ENCODE assay signal across 27 mouse cellular contexts in genomic region chr16:44289004-44289648, GRCm38 (mm10). TPM values are rescaled to one million over a fixed set of nuclear protein-coding genes. Genes with fewer than 3 reads are reported as not detected.
DNase-seq lines count a peak whose midpoint lies in the region; ATAC-seq and TF ChIP-seq lines count a peak whose summit lies in the region.
"Had no signal": no experiment of that assay in that cellular context is flagged by ENCODE, and none has a peak within 500 bp of the region (broad histone marks: within the 10 kb centered on the region; RNA-seq: fewer than 3 reads in every experiment).

No protein-coding gene starts in this region.

- no peak for ATAC-seq in hindbrain, postnatal 0 days
- ATAC-seq in hindbrain, embryonic 12.5 days (ENCODE audit: low FRiP score), result no peak
- no peak for ATAC-seq in lung, embryonic 14.5 days (ENCODE audit: insufficient read depth)

- H3K4me3 ChIP-seq in hindbrain, postnatal 0 days (ENCODE audit: low read length), result no peak overlapping the region
- no peak overlapping the region for H3K4me3 ChIP-seq in hindbrain, embryonic 12.5 days
- no peak overlapping the region for H3K4me3 ChIP-seq in lung, embryonic 14.5 days (ENCODE audit: low read depth, low read length)
- H3K4me3 ChIP-seq: forebrain, embryonic 10.5 days; gastrocnemius, adult 2 months; heart, embryonic 15.5 days; hindbrain, embryonic 15.5 days; kidney, embryonic 15.5 days; limb, embryonic 12.5 days; liver, embryonic 13.5 days; midbrain, embryonic 12.5 days; neural tube, embryonic 12.5 days had no signal

- no peaks in the 10 kb centered on the region for H3K36me3 ChIP-seq in hindbrain, postnatal 0 days (ENCODE audit: insufficient read depth, low read length)
- no peaks in the 10 kb centered on the region for H3K36me3 ChIP-seq in hindbrain, embryonic 12.5 days
- no peaks in the 10 kb centered on the region for H3K36me3 ChIP-seq in lung, embryonic 14.5 days (ENCODE audit: insufficient read depth)
- H3K36me3 ChIP-seq in splenic B cell, adult 2 months (ENCODE audit: control insufficient read depth, insufficient read depth, low read length, poor library complexity, severe bottlenecking), result no peaks in the 10 kb centered on the region; the same call in 1 of the 2 replicates
- H3K36me3 ChIP-seq: forebrain, embryonic 10.5 days; heart, embryonic 15.5 days; hindbrain, embryonic 15.5 days; kidney, embryonic 15.5 days; limb, embryonic 12.5 days; liver, embryonic 13.5 days; midbrain, embryonic 12.5 days; neural tube, embryonic 12.5 days had no signal

- H3K27ac ChIP-seq in hindbrain, postnatal 0 days, result no peak overlapping the region
- no peak overlapping the region for H3K27ac ChIP-seq in hindbrain, embryonic 12.5 days
- no peak overlapping the region for H3K27ac ChIP-seq in lung, embryonic 14.5 days (ENCODE audit: low read depth)
- H3K27ac ChIP-seq: forebrain, embryonic 10.5 days; gastrocnemius, adult 2 months; heart, embryonic 15.5 days; hindbrain, embryonic 15.5 days; kidney, embryonic 15.5 days; limb, embryonic 12.5 days; liver, embryonic 13.5 days; midbrain, embryonic 12.5 days; neural tube, embryonic 12.5 days had no signal

- H3K9me3 ChIP-seq in hindbrain, postnatal 0 days (ENCODE audit: low read length), result no peaks in the 10 kb centered on the region
- no peaks in the 10 kb centered on the region for H3K9me3 ChIP-seq in hindbrain, embryonic 12.5 days (replicated peaks)
- no peaks in the 10 kb centered on the region for H3K9me3 ChIP-seq in lung, embryonic 14.5 days (ENCODE audit: low read depth, low read length)
- H3K9me3 ChIP-seq: forebrain, embryonic 10.5 days; heart, embryonic 15.5 days; hindbrain, embryonic 15.5 days; kidney, embryonic 15.5 days; limb, embryonic 12.5 days; liver, embryonic 13.5 days; midbrain, embryonic 12.5 days; neural tube, embryonic 12.5 days had no signal

- no peak for TF ChIP-seq POLR2A in brain, embryonic 14.5 days (IDR thresholded peaks at IDR 0.05; ENCODE audit: borderline replicate concordance, extremely low read depth, insufficient read depth, insufficient read length, poor library complexity, severe bottlenecking)

- WGBS in hindbrain, postnatal 0 days, result 71% methylated on average over 4 of the region's 4 CpGs
- 78% methylated on average over 4 of the region's 4 CpGs for WGBS in hindbrain, embryonic 12.5 days
- WGBS in lung, embryonic 14.5 days, result 69% methylated on average over 4 of the region's 4 CpGs

- no peaks in the 10 kb centered on the region for H3K4me1 ChIP-seq in hindbrain, postnatal 0 days (ENCODE audit: insufficient read depth, low read length)
- no peaks in the 10 kb centered on the region for H3K4me1 ChIP-seq in hindbrain, embryonic 12.5 days
- H3K4me1 ChIP-seq in lung, embryonic 14.5 days (ENCODE audit: insufficient read depth), result no peaks in the 10 kb centered on the region
- H3K4me1 ChIP-seq: forebrain, embryonic 10.5 days; heart, embryonic 15.5 days; hindbrain, embryonic 15.5 days; kidney, embryonic 15.5 days; limb, embryonic 12.5 days; liver, embryonic 13.5 days; midbrain, embryonic 12.5 days; neural tube, embryonic 12.5 days had no signal

- peak; percentile 57 for TF ChIP-seq CTCF in hindbrain, postnatal 0 days (IDR thresholded peaks at IDR 0.05; ENCODE audit: low read depth)
- TF ChIP-seq CTCF in lung, embryonic 14.5 days (IDR thresholded peaks at IDR 0.05; ENCODE audit: low read depth), result peak; percentile 38; the same call in 1 of the 2 replicates
- no peak for TF ChIP-seq CTCF in brain, embryonic 14.5 days (IDR thresholded peaks at IDR 0.05; ENCODE audit: borderline replicate concordance, extremely low read depth, insufficient read depth, insufficient read length)

- no peak overlapping the region for H3K4me2 ChIP-seq in hindbrain, postnatal 0 days (ENCODE audit: low read depth, low read length)
- no peak overlapping the region for H3K4me2 ChIP-seq in hindbrain, embryonic 12.5 days (replicated peaks)
- H3K4me2 ChIP-seq in lung, embryonic 14.5 days, result no peak overlapping the region
- H3K4me2 ChIP-seq: heart, embryonic 15.5 days; hindbrain, embryonic 15.5 days; kidney, embryonic 15.5 days; limb, embryonic 12.5 days; liver, embryonic 13.5 days; midbrain, embryonic 12.5 days; neural tube, embryonic 12.5 days had no signal

- H3K27me3 ChIP-seq in hindbrain, postnatal 0 days (ENCODE audit: insufficient read depth, low read length), result no peaks in the 10 kb centered on the region
- no peaks in the 10 kb centered on the region for H3K27me3 ChIP-seq in hindbrain, embryonic 12.5 days
- H3K27me3 ChIP-seq in lung, embryonic 14.5 days (ENCODE audit: insufficient read depth, low read length), result no peaks in the 10 kb centered on the region
- H3K27me3 ChIP-seq in splenic B cell, adult 2 months (ENCODE audit: control insufficient read depth, insufficient read depth, low read length, poor library complexity, severe bottlenecking), result no peaks in the 10 kb centered on the region
- H3K27me3 ChIP-seq: heart, embryonic 15.5 days; hindbrain, embryonic 15.5 days; kidney, embryonic 15.5 days; limb, embryonic 12.5 days; liver, embryonic 13.5 days; midbrain, embryonic 12.5 days; neural tube, embryonic 12.5 days had no signal

- DNase-seq in hindbrain, postnatal 0 days (ENCODE audit: low spot score), result peak; percentile 35
- DNase-seq in lung, embryonic 14.5 days, result peak; percentile 40
- no peak for DNase-seq in lung, postnatal 14 days
- DNase-seq in brain, embryonic 14.5 days (ENCODE audit: low read depth), result peak; percentile 18
- peak; percentile 15 for DNase-seq in splenic B cell, adult 2 months (ENCODE audit: low read depth, low spot score)
- DNase-seq in Muller cell, postnatal 12 days (ENCODE audit: inconsistent ontology term), result no peak
- DNase-seq: adrenal gland, postnatal 14 days; B cell, adult 2 months; cerebellum, adult 8-10 months; cerebellum, postnatal 36 days; gastrocnemius, adult 2 months; heart, postnatal 4 days; kidney, adult 11 months; layer of hippocampus, postnatal 36 days; liver, embryonic 13.5 days; right cerebral cortex, postnatal 14 days; spleen, adult 18-20 months; thymus, postnatal 14 days had no signal

- H3K9ac ChIP-seq in hindbrain, postnatal 0 days (replicated peaks; ENCODE audit: low read length), result no peak overlapping the region
- no peak overlapping the region for H3K9ac ChIP-seq in hindbrain, embryonic 12.5 days
- H3K9ac ChIP-seq in lung, embryonic 14.5 days, result no peak overlapping the region
- H3K9ac ChIP-seq: heart, embryonic 15.5 days; hindbrain, embryonic 15.5 days; kidney, embryonic 15.5 days; limb, embryonic 12.5 days; liver, embryonic 13.5 days; midbrain, embryonic 12.5 days; neural tube, embryonic 12.5 days had no signal

RNA-seq across cellular contexts. Expression of gene Sidt1, which starts 43.9 kb away (rescaled TPM):
- total RNA-seq in hindbrain, postnatal 0 days (2014; rRNA removed), result 36.1 and 44.3 TPM in 2 replicates
- polyA plus RNA-seq in hindbrain, postnatal 0 days (2015; fragmentation: Nextera tagmentation; extraction: Ambion mirVana), result 21.8 and 22.5 TPM in 2 replicates
- 0.42 and 0.71 TPM in 2 replicates for polyA plus RNA-seq in hindbrain, embryonic 12.5 days (2016; fragmentation: Nextera tagmentation; extraction: Ambion mirVana)
- 0.20 and 0.26 TPM in 2 replicates for polyA plus RNA-seq in lung, embryonic 14.5 days (2014; fragmentation: Nextera tagmentation; extraction: Ambion mirVana)
- polyA plus RNA-seq in brain, embryonic 14.5 days (2012; rRNA removed), result 5.1 and 7.9 TPM in 2 replicates
- total RNA-seq: MEL had no signal

RNA-seq across cellular contexts. Expression of gene Spice1, which starts 57.8 kb away (rescaled TPM):
- total RNA-seq in hindbrain, postnatal 0 days (2014; rRNA removed), result 8.1 and 9.7 TPM in 2 replicates
- 9.0 and 9.6 TPM in 2 replicates for polyA plus RNA-seq in hindbrain, postnatal 0 days (2015; fragmentation: Nextera tagmentation; extraction: Ambion mirVana)
- polyA plus RNA-seq in hindbrain, embryonic 12.5 days (2016; fragmentation: Nextera tagmentation; extraction: Ambion mirVana), result 25.5 and 27.0 TPM in 2 replicates
- polyA plus RNA-seq in lung, embryonic 14.5 days (2014; fragmentation: Nextera tagmentation; extraction: Ambion mirVana), result 30.6 and 33.5 TPM in 2 replicates
- polyA plus RNA-seq in brain, embryonic 14.5 days (2012; rRNA removed), result 16.6 and 24.8 TPM in 2 replicates

Comparison
In these comparisons a context has a peak if more than half of its experiments do, and no peak if none do; other contexts are left out.
1. DNase-seq: peak in hindbrain, postnatal 0 days (single experiment), lung, embryonic 14.5 days (single experiment), brain, embryonic 14.5 days (single experiment) and splenic B cell, adult 2 months (single experiment); none in lung, postnatal 14 days (single experiment) and Muller cell, postnatal 12 days (single experiment).